Mouse (Mus musculus): ENCODE results near the gene Gm14214.

The Gm14214 gene

DNA sequence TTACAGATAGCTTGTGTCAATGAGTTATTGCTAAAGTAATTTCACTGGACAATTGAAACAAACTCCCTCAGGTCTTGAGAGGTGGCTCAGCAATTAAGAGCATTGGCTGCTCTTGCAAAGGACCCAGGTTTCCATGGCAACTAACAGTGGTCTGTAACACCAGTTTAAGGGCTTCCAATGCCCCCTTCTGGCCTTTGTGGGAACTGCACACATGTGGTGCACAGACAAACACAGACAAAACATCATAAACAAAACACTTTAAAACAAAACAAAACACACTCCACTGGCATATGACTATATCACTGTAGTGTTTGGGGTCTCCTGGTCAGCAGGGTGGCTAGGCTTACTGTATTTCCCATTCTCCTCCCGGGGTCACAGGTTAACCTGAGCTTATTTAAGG, 4.2 kb upstream of the Gm14214 start:
- no peak for DNase-seq (ENCODE audit: low spot score)

DNA sequence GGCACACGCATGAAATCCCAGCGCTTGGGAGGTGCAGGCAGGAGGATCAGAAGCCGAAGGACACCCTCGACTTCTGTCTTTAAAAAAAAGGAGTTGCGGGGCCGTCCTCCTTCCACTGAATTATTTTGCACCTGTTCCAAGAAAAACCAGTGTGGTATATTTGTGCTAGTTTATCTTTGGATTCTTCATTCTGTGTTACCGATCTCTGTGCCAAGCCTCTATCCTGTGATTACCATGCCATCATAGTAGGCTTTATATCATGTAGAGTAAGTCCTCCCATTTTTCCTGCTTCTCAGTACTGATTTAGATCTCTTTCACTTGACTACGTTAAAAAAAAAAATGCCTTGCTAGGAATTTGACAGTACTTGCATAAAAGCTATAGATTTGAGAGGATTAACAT, 1.8 kb upstream of the Gm14214 start:
- no peak for DNase-seq (ENCODE audit: low spot score)

DNA sequence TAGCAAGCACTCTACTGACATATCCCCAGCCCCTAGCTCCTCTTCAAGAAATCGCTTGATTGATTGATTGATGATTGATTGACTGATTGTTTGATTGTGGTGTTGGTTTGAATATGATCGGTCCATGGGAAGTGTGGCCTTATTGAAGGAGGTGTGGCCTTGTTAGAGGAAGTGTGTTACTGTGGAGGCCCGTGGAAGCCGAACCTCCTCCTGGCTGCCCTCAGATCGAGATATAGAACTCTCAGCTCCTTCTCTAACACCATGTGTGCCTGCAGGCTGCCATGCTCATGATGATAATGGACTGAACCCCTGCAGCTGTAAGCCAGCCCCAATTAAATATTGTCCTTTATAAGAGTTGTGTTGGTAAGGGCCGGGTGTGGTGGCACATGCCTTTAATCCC, 2.8 kb downstream of the Gm14214 start:
- DNase-seq (ENCODE audit: low spot score): no peak

DNA sequence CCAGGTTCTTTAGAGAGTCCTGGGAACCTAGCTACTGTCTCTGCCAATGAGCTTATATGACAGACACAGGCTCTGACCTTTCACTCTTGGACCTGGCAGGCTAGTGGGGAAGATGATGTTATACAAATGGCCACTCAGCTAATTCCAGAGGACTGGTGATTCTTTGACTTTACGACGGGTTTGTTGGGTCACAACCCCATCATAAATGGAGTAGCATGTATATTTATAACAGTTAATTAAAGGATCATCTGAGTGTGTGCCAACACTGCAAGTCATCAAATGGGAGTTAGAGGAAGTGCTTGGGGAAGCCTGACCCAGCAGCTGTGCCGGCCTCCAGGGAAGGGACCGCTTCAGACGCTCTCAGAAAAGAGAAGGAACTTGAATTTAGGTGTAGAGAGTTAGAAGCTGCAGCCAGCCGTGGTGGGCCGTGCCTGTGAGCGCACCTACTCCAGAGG, 4.2 kb downstream of the Gm14214 start:
- no peak for DNase-seq (ENCODE audit: low spot score)

DNA sequence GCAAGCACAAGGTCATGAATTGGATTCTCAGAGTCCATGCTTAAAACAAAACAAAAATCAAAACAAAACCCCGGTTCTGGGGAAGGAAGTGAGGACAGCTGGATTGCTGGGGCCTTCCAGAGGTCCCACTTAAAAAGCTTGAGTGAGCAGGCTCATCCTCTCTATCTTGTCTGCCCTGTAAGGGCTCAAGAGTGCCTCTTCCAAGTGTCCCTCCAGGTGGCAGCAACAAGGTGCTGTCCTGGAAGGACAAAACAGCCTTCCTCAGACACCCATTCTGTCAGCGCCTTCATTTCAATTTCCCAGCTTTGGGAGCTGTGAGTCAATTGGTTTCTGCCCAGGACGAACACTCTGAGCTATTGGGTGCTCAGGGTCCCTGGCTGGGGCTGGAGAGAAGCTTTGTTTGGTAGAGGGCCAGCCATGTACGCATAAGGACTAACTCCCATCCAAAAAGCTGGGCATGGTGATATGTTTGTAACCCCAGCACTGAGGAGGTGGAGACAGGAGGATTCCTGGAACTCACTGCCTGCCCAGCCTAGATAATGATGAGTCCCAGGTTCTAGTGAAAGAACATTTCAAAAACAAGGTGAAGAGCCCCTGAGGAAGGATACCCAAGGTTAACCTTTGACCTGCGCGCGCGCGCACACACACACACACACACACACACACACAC, 4.9 kb downstream of the Gm14214 start:
- no peak for DNase-seq (ENCODE audit: low spot score)

DNA sequence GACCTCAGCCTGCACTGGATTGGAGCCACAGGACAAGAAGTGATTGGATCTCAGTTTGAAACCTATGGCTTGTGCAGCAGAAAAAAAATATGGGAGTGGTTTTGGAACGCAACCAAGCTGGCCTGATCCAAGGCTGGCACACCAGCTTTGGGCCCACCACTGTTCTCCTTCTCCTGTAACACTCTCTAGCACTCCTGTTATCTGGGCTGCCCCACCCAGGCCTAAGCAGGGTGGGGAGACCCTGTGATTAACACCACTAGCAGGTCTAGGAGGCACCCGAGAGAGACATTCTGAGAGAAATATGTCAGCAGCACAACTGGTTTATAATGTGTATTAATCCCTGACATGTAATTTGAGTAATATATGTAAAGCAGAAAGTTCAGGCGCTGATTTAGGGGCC, 6.6 kb downstream of the Gm14214 start:
- no peak for DNase-seq (ENCODE audit: low spot score)

DNA sequence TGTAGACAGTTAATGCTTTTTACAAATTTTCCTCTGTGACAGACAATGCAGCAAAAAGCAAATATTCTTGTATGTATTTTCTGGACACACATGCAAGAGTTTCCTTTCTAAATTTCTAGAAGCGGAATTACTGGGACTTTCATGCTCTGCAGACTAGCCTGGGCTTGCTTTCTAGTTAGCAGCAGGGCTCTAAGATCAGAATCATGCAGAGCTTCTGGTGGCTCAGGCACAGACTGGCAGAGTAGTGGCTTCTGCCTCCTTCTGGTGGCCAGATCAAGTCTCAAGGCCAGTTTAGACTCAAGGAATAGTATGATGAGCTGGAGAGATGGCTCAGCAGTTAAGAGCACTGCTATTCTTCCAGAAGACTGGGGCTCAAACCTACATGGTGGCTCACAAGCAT, 11.4 kb downstream of the Gm14214 start:
- no peak for DNase-seq (ENCODE audit: low spot score)

DNA sequence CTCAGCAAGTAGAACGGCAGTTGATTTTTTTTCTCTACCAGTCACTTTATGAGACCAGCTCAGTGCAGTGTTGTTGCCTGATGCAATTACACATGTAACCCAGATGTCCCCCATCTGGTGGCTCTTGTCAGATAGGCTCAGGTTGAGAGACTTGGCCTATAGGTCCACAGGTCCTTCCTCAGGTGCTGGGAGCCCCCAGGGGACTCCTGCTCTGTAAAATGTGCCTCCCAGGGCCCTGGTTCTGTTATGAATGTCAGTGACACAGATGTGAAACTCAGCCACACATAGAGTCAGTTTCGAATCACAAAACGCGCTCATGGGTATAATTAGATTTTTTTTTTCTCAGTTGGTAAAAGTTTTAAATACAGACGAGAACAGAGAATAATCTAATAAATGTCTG, 12.1 kb downstream of the Gm14214 start:
- no peak for DNase-seq (ENCODE audit: low spot score)

DNA sequence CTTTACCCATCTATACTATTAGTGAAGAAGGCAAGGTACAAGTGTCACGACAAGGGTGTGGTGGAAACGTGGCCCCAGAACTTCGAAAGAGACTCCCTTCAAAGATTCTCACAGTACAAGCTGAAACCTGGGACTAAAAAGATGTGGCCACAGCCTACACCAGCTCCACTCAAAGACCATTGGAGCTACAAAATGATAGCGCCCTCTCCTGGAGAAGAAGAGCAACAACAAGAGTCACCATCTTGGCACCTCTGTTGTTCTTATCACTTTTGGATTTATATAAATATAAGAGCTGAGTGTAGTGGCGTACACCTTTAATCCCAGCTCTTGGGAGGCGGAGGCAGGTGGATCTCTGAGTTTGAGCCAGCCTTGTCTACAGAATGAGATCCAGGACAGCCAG, 14.0 kb downstream of the Gm14214 start:
- no peak for DNase-seq (ENCODE audit: low spot score)

DNA sequence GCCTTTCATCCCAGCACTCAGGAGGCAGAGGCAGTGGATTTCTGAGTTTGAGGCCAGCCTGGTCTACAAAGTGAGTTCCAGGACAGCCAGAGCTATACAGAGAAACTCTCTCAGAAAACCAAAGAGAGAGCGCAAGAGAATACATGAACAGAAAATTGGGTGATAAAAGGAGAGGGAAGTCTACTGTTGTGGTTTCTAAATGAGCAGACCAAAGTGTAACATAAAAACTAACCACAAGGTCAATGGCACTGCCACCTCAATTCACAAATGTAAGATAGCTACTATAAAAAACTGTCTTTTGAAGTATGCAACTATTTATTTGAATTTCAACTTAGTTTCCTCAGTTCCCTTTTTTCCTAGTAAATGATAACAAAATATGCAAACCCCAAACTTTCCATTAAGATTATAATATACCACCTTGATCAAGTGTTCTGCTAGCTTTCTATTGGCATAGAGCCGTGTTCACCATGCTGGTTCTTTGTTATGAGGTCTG, 15.7 kb downstream of the Gm14214 start:
- DNase-seq (ENCODE audit: low spot score): no peak

DNA sequence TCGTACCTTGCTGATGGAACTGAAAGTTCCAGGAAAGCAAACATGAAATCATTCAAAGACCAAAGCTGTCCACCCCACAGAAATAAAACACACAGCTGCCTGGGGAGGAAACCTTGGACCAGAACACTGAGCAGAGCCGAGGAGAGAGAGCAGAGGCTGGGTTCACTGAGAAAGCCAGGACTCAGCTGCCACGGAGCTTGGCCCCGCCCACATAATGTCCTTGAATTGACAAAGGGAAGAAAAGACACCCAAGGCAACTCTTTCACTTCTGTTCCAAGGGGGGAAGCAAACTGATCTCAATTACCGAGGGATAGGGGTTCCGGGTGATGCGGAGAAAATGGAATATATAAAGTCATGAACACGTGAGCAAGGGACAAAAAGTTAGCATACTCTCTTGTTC, 17.9 kb downstream of the Gm14214 start:
- peak; percentile 60 for DNase-seq (ENCODE audit: low spot score)

DNA sequence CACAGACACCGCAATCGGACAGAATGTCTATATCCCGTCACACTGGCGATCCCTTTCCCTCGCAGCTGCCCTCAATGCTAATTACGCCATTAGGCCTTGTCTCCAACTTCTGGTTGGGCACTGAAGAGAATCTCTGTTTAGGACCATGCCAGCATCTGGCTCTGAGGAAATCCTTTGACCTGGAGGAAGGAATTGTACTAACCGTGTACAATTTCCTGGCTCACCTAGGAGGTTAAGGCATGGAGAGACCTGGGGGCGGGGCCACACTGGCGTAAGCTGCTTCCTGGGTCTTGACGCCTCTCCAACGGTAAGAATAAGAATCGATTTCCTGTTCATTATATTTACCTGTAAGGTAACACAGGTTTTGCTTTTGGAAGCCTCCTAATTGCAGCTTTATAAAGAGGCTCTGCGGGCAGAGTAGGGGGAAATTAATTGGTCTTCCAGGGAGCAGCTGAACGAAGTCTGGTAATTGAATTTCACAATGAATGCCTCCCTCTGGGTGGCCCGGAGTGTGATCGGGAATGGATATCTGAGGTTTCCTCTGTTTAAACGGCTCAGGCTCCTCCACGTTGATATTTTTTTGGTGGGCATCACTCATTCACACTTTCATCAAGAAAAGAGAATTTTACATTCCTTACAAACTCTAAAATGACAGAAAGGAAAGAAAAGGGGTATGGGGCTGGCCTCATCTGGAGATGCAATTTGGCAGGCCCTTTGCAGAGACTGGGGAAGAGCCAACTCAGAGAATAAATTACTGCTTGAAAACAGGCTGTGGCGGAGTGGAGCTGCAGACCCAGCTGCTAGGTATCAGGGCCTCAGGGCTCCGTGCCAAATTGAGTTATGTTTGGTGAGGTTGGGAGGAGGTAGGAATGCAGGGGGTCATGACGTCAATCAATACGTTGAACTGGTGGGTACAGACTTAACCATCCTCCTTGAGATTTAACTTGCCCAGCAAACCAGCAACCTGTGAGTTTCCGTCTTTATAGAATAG, 20.5 kb downstream of the Gm14214 start:
- DNase-seq (ENCODE audit: low spot score): no peak

DNA sequence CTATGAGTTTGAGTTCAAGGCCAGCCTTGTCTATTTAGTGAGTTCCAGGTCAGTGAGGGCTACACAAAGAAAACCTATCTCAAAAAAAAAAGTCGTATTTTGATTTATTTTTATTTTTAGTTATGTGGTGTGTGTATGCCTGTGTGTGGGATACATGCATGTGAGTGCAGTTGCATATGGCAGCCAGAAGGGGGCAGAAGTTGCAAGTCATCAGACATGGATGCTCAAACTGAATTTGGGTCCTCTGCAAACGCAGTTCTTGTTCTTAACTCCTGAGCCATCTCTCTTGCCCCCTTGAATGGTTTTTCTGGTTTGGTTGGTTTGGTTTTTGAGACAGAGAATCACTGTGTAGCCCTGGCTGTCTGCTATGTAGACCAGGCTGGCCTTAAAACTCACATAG, 21.4 kb downstream of the Gm14214 start:
- no peak for DNase-seq (ENCODE audit: low spot score)

DNA sequence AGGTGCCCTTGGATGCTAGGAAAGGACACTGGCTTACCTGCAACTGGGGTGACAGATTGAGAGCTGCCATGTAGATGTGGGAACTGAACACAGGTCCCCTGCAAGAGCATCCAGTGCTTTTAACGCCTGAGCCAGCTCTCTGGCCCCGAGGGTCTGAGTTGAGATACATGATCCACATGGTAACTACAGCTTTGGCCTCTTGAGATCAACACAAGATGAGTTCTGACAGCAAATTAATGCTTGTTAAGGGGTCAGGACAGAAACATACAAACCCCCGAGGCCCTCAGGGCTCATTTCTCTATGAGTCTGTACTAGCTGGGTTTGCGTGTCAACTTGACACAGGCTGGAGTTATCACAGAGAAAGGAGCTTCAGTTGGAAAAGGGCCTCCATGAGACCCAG, 25.9 kb downstream of the Gm14214 start:
- no peak for DNase-seq (ENCODE audit: low spot score)

DNA sequence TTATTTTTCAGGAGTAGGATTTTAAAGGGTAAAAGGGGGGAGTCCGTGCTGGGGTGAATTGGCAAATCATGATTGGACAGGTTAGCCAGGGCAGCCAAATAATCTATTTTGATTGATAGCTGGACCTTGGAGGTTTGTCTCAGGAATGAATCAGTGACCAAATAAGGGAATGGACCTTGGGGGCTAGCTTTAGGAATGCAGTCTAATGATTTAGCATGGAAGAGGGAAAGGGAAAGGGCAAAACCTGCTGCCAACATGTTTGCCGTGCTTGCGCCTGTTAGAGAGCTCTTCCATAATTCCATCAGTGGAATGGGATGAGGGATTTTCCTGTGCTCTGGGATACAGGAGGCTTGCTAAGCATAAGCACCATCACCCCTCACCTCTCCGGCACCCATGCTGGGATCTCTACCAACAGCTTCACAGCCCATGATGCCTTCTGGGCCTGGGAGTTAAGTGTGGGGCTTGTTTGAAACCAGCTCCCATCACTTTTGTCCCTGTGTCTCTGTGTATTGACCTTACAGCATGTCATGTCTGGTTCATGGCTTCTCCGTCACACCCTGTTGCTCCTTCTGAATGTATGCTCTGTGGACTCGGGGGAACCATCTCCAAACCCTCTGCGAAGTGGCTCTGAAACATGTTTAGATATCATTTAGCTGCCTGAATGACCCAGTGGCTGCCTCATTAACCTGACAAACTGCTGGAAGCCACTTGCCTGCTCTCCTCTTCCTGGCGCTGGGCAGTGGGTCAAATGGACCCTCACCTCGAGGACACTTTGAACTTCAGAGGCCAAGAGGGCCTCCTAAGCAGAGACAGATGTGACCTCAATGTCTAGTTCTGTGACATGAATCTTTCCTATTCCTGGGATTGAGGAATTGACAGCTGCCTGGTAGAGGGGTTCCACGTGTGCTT, 26.7 kb downstream of the Gm14214 start:
- DNase-seq (ENCODE audit: low spot score): no peak

DNA sequence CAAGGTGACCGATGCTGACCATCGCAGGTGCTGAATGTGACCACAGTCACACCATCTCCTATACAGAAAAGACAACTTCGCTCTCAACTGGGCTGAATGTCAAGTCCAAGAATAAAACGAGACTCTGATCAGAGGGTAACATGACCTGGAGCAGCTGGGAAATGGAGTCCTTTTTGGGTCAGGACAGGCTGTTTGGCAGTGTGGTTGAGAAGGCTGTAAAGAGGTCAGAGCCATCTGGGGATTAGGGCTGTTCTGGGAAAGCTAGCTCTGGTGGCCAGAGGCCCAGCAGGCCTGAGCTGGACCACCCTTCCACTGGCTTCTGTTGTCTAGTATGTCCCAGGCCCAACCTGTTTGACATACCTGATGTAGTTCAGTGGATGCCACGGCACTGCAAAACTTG, 31.2 kb downstream of the Gm14214 start:
- no peak for DNase-seq (ENCODE audit: low spot score)

DNA sequence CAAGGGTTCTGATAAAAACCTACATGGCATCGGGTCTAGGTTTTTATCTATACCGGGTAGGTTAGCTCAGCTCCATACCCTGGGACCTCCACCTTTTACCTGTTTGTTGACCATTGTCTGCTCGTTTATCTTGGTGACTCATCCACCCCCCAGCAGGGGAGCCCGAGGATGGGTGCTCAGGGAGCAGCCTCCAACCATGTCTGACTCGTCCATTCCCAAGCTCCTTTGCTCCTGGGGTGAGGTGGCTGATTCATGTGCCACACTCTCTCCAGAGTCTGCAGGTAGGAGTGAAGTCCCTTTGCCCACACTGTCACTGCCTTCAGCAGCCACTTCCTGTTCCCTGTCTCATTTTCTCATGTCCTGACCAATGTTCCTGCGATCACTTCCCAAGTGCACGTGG, 33.8 kb downstream of the Gm14214 start:
- DNase-seq (ENCODE audit: low spot score): no peak

DNA sequence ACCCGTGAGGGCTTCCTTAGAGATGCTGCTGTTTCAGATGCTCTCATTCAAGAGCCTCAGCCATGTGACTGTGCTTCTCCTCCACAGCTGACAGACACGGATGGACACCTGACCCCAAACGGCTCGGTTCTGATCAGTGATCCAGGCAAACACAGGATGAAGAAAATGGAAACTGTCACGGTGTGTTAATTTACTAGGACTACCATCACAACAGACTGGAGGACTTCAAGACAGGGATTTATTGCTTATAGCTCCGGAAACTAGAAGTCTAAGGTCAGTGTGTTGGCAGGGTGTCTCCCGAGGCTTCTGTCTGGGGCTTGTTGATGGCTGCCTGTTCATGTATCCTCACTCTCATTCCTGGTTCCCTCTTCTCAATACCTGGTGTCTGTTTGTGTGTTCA, 34.4 kb downstream of the Gm14214 start:
- no peak for DNase-seq (ENCODE audit: low spot score)

DNA sequence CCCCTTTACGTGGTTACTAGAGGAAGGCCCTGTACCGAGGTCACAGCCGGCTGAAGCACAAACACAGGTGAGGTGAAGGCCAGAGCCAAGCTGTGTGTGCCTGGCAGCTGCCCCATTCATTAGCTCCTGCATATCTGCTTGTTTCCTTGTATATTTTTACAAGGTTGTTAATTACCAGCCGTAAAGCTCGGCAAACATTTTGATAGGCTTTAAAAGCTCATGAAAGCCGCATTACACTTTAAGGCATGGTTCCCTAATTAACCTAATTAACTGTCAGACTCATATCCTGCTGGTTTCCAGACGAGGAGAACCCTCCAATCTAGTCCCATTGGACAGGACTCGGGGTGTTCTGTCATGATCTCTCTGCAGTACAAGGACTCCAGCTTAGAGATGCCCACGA, 34.9 kb downstream of the Gm14214 start:
- DNase-seq (ENCODE audit: low spot score): no peak

DNA sequence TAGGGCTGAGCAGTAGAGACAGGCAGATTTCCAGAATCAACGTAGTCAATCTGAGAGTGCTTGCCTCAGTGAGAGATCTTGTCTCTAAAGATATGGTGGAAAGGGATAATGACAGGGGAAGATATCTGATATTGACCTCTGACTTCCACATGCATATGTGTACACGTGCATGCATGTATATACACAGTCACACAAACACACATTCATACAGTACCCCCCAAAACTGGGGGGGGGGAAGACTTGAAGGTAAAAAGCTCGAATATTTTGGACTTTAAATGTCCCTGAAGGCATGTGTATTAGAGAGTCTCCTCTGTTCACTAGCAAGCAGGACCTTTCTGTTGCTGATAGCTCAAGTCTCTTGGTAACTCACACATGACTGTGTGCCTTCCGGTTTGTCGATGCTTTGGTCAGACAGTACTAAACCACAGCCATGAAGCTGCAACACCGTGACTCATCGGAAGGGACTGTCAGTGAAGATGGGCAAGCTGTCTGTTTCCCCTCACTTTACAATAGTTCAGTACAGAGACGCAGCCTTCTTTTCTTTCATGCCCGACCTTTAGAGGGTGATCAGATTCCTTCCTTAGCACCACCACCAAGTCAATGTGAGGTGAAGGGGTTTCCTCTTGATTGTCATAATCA, 37.2 kb downstream of the Gm14214 start:
- DNase-seq (ENCODE audit: low spot score): no peak

DNA sequence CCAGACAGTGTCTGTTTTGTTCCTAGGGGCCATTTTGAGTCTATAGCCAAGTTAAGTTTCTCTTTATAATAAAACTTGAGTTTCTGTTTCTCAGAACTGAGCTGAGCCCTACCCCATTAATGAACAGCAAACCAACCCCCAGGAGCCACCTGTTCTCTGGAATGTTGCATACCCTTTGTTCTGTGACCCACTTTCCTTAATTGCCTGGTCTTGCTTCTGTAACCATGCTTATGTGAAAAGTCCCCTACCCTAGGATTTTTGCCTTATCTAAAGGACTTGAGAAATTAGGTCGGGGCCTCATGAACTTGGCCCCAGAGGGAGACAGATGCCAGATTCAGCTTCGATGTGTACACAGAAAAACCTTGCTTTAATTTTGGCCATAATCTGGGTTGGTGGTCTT, 37.9 kb downstream of the Gm14214 start:
- no peak for DNase-seq (ENCODE audit: low spot score)

DNA sequence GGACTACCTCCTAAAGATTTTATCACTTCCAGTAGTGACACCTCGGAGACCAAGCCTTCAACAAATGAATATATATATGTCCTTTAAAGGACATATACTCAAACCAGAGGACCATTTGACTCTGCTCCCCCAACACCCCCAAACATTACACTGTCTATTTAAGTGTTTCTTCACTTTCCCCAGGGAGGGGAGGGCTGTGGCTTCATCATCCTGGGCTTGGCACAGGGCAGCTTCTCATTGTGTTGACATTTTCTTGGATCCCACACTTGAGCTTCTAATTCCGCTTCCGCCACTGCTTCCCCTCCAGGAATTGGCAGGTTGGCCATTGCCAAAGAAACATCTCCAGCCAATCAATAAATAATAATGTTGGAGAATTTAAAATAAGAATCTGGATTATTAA, 39.0 kb downstream of the Gm14214 start:
- no peak for DNase-seq (ENCODE audit: low spot score)

Measured in ovary, adult 18-20 months (tissue).